In genomic region chr2:101621611-101622010, GRCm38 (mm10) we compare ENCODE assay signal across 36 mouse cellular contexts. TPM values are rescaled to one million over a fixed set of nuclear protein-coding genes. Genes with fewer than 3 reads are reported as not detected.
DNase-seq lines count a peak whose midpoint lies in the region; ATAC-seq lines count a peak whose summit lies in the region.
"Had no signal": no experiment of that assay in that cellular context is flagged by ENCODE, and none has a peak within 500 bp of the region (broad histone marks: within the 10 kb centered on the region; RNA-seq: fewer than 3 reads in every experiment).

No protein-coding gene starts in this region.

- no peak overlapping the region for H3K4me2 ChIP-seq in lung, embryonic 16.5 days (ENCODE audit: low read depth, low read length)
- H3K4me2 ChIP-seq: embryonic facial prominence, embryonic 13.5 days; heart, embryonic 11.5 days; hindbrain, embryonic 13.5 days; kidney, embryonic 15.5 days; limb, embryonic 12.5 days; liver, embryonic 11.5 days; midbrain, embryonic 12.5 days had no signal

- no peak for DNase-seq in lung, postnatal 25 days (ENCODE audit: low spot score)
- peak; percentile 43 for DNase-seq in thymus, postnatal 25 days
- no peak for DNase-seq in thymus, postnatal 14 days
- peak; percentile 38 for DNase-seq in splenic B cell, adult 2 months (ENCODE audit: low read depth, low spot score)
- DNase-seq in heart, adult 8-10 months (ENCODE audit: low spot score), result no peak
- no peak for DNase-seq in liver
- DNase-seq: adrenal gland, postnatal 14 days; B cell, adult 2 months; cerebellum, adult 11 months; cerebellum, adult 9-10 months; forebrain, postnatal 0 days; gastrocnemius, postnatal 10 days; heart, postnatal 36 days; kidney, adult 11 months; kidney, postnatal 25 days; right cerebral cortex, adult 18-20 months; spleen, adult 18-20 months had no signal

- peak overlapping the region; percentile 27; the same call in 1 of the 2 replicates for H3K27ac ChIP-seq in lung, embryonic 16.5 days (ENCODE audit: low read length)
- H3K27ac ChIP-seq: embryonic facial prominence, embryonic 13.5 days; forebrain, embryonic 10.5 days; hindbrain, embryonic 13.5 days; kidney, embryonic 15.5 days; layer of hippocampus, adult 2 months; left cerebral cortex, adult 2 months; limb, embryonic 12.5 days; midbrain, embryonic 12.5 days; stomach, postnatal 0 days had no signal

- no peaks in the 10 kb centered on the region for H3K27me3 ChIP-seq in lung, embryonic 16.5 days (ENCODE audit: control insufficient read depth, insufficient read depth, low read depth, low read length)
- peaks cover 2% of the 10 kb centered on the region for H3K27me3 ChIP-seq in splenic B cell, adult 2 months (ENCODE audit: control insufficient read depth, insufficient read depth, low read length, poor library complexity, severe bottlenecking)
- H3K27me3 ChIP-seq: embryonic facial prominence, embryonic 13.5 days; hindbrain, embryonic 13.5 days; kidney, embryonic 15.5 days; limb, embryonic 12.5 days; midbrain, embryonic 12.5 days; Patski had no signal

- no peak for ATAC-seq in lung, embryonic 16.5 days (ENCODE audit: low read depth)
- peak; percentile 46 for ATAC-seq in granulocyte monocyte progenitor cell, adult 5-6 weeks (replicated peaks; ENCODE audit: poor library complexity, severe bottlenecking)
- ATAC-seq: forebrain, postnatal 0 days; lung, postnatal 0 days; Patski had no signal

- peaks cover 3% of the 10 kb centered on the region; the same call in 1 of the 2 replicates for H3K4me1 ChIP-seq in lung, embryonic 16.5 days (replicated peaks; ENCODE audit: control insufficient read depth, insufficient read depth, low read length)

- WGBS in lung, embryonic 16.5 days, result 51% methylated on average over 7 of the region's 7 CpGs

- H3K9me3 ChIP-seq in lung, embryonic 16.5 days (ENCODE audit: control insufficient read depth, low read length), result no peaks in the 10 kb centered on the region
- H3K9me3 ChIP-seq: embryonic facial prominence, embryonic 13.5 days; forebrain, embryonic 10.5 days; hindbrain, embryonic 13.5 days; kidney, embryonic 15.5 days; limb, embryonic 12.5 days; midbrain, embryonic 12.5 days had no signal

- H3K4me3 ChIP-seq in lung, embryonic 16.5 days (ENCODE audit: low read length), result no peak overlapping the region
- H3K4me3 ChIP-seq: embryonic facial prominence, embryonic 13.5 days; forebrain, embryonic 10.5 days; hindbrain, embryonic 13.5 days; kidney, embryonic 15.5 days; layer of hippocampus, adult 2 months; left cerebral cortex, adult 2 months; limb, embryonic 12.5 days; midbrain, embryonic 12.5 days had no signal

- H3K36me3 ChIP-seq in lung, embryonic 16.5 days (ENCODE audit: control insufficient read depth, insufficient read depth, low read length), result no peaks in the 10 kb centered on the region
- no peaks in the 10 kb centered on the region for H3K36me3 ChIP-seq in splenic B cell, adult 2 months (ENCODE audit: control insufficient read depth, insufficient read depth, low read length, poor library complexity, severe bottlenecking)
- H3K36me3 ChIP-seq: embryonic facial prominence, embryonic 13.5 days; forebrain, embryonic 10.5 days; hindbrain, embryonic 13.5 days; kidney, embryonic 15.5 days; limb, embryonic 12.5 days; midbrain, embryonic 12.5 days had no signal

- H3K9ac ChIP-seq in lung, embryonic 16.5 days (ENCODE audit: low read length), result no peak overlapping the region
- H3K9ac ChIP-seq: embryonic facial prominence, embryonic 13.5 days; forebrain, postnatal 0 days; hindbrain, embryonic 13.5 days; kidney, embryonic 15.5 days; limb, embryonic 12.5 days; midbrain, embryonic 12.5 days had no signal

RNA-seq across cellular contexts. Expression of gene Rag2, which starts 2.9 kb away (rescaled TPM):
- 0.90 and 1.8 TPM in 2 replicates for polyA plus RNA-seq in lung, embryonic 16.5 days (2015; fragmentation: Nextera tagmentation; extraction: Ambion mirVana)
- 0.26 and 2.9 TPM in 2 replicates for total RNA-seq in granulocyte monocyte progenitor cell, adult 5-6 weeks (2014; fragmentation: Nextera tagmentation)
- 0.52 and 0.90 TPM in 2 replicates for total RNA-seq in granulocyte monocyte progenitor cell, adult 5-6 weeks (2017)
- not detected for total RNA-seq in heart, adult 8-10 months (2022)
- total RNA-seq: forebrain, postnatal 0 days; heart, postnatal 36 days; layer of hippocampus, adult 2 months; layer of hippocampus, postnatal 14 days; left cerebral cortex, adult 2 months; left cerebral cortex, postnatal 25 days had no signal
- polyA plus RNA-seq: embryonic facial prominence, embryonic 13.5 days; forebrain, embryonic 10.5 days; forebrain, postnatal 0 days; gonadal fat pad, adult 2 months; heart, embryonic 11.5 days; limb, embryonic 12.5 days; midbrain, embryonic 12.5 days; neural tube, embryonic 14.5 days; Patski; stomach, postnatal 0 days had no signal

RNA-seq across cellular contexts. Expression of gene Rag1, which starts 27.7 kb away (rescaled TPM):
- 1.3 and 3.0 TPM in 2 replicates for polyA plus RNA-seq in lung, embryonic 16.5 days (2015; fragmentation: Nextera tagmentation; extraction: Ambion mirVana)
- not detected in 2 replicates for total RNA-seq in granulocyte monocyte progenitor cell, adult 5-6 weeks (2014; fragmentation: Nextera tagmentation)
- not detected in 2 replicates for total RNA-seq in granulocyte monocyte progenitor cell, adult 5-6 weeks (2017)
- total RNA-seq in heart, adult 8-10 months (2022), result under 1 TPM in 2 of 4 experiments, not detected in 2; 0.03 to 0.06 TPM
- polyA plus RNA-seq: forebrain, embryonic 10.5 days; heart, embryonic 11.5 days; Patski had no signal

RNA-seq across cellular contexts. Expression of gene B230118H07Rik, which starts 27.7 kb away (rescaled TPM):
- polyA plus RNA-seq in lung, embryonic 16.5 days (2015; fragmentation: Nextera tagmentation; extraction: Ambion mirVana), result 58.4 and 58.6 TPM in 2 replicates
- total RNA-seq in granulocyte monocyte progenitor cell, adult 5-6 weeks (2014; fragmentation: Nextera tagmentation), result 65.6 and 110 TPM in 2 replicates
- 125 and 126 TPM in 2 replicates for total RNA-seq in granulocyte monocyte progenitor cell, adult 5-6 weeks (2017)
- total RNA-seq in heart, adult 8-10 months (2022), result 100 to 1,000 TPM in 1 of 4 experiments, 10 to 100 TPM in 3; 87.7 to 103 (median 92.8) TPM

RNA-seq across cellular contexts. Expression of gene Traf6, which starts 56.6 kb away (rescaled TPM):
- polyA plus RNA-seq in lung, embryonic 16.5 days (2015; fragmentation: Nextera tagmentation; extraction: Ambion mirVana), result 9.5 and 10.5 TPM in 2 replicates
- total RNA-seq in granulocyte monocyte progenitor cell, adult 5-6 weeks (2014; fragmentation: Nextera tagmentation), result 21.6 and 21.9 TPM in 2 replicates
- 15.3 and 22.9 TPM in 2 replicates for total RNA-seq in granulocyte monocyte progenitor cell, adult 5-6 weeks (2017)
- total RNA-seq in heart, adult 8-10 months (2022), result 10 to 100 TPM in 1 of 4 experiments, 1 to 10 TPM in 3; 8.7 to 10.3 (median 9.0) TPM

Comparison
In these comparisons a context has a peak if more than half of its experiments do, and no peak if none do; other contexts are left out.
1. DNase-seq: peak in thymus, postnatal 25 days (single experiment) and splenic B cell, adult 2 months (single experiment); none in lung, postnatal 25 days (single experiment), thymus, postnatal 14 days (single experiment), heart, adult 8-10 months (single experiment) and liver (single experiment).